Mouse (Mus musculus) adrenal gland, postnatal 10 days (tissue): ENCODE results near the gene Nfia. TPM values are rescaled to one million over a fixed set of nuclear protein-coding genes. Genes with fewer than 3 reads are reported as not detected.

Source experiments
- DNase-seq: peaks from one replicate; pipeline ENCODE4 v3.0.0; 2021; ENCODE audit warnings: mixed read lengths
- total RNA-seq, 2 experiments: library from RNA; stranded (reverse); gene quantifications; 2 replicates each; pipeline ENCODE4 v1.2.3; 2021

The Nfia gene
- total RNA-seq, 2 experiments from 2014 or later: 212 to 228 TPM

DNA sequence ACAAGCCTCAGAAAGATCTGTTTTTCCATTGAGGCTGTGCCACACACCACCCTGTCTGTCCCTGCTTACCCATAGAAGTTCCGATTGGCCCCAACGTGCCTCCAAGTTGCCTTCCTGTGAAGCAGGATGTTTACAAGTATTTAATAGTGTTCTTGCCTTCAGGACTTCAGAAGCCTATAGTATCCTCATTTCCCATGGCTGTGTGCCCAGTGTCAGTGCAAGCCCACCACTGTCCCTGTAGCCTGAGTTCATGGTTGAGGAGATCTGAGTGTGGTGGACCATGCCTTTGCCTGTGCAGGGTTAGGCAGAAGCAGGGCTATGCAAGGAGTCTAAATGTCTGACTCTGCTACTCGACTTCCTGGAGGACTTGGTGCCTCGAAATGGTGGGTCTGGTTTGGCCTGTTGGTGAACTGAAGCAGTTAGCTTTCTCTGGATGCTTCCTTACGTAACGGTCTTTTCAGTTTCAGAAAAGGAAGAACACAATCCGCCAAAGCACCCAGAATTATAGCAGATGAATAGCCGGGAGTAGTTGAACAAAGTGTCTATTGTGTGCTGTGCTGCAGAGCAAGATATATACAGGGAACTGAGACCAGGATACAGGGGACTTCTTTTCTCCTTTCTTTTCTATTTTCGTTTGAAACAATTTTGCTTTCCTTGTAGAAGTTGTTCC lies 99.4 kb downstream of the Nfia start:
- DNase-seq: no peak

DNA sequence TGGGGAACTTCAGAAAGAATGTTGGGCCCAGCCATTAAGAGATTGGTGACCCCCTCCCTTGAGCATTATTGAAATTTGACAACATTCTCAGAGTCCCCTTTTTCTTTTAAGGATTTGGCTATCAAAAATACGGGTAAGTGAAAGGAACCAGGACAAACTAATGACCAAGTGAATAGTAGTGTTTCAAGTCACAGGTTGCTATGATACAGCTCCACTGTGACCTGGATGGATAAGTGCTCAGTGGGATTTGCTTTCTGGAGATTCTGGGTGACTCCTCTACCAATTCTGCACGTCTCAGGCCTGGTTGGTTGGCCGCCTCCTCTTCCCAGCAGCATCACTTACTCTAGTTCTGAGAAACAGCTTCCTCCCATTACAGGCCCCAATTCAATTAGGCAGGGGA lies 102.4 kb downstream of the Nfia start:
- no peak for DNase-seq

GRCm38 (mm10) chr4:97875901-97876300 lies 103.4 kb downstream of the Nfia start:
- no peak for DNase-seq

GRCm38 (mm10) chr4:97879696-97880095 lies 107.2 kb downstream of the Nfia start:
- no peak for DNase-seq

- DNase-seq: no peak
Measured at GRCm38 (mm10) chr4:97880120-97881055, 107.9 kb downstream of the Nfia start.

GRCm38 (mm10) chr4:97885574-97885973 lies 113.0 kb downstream of the Nfia start:
- DNase-seq: no peak

DNA sequence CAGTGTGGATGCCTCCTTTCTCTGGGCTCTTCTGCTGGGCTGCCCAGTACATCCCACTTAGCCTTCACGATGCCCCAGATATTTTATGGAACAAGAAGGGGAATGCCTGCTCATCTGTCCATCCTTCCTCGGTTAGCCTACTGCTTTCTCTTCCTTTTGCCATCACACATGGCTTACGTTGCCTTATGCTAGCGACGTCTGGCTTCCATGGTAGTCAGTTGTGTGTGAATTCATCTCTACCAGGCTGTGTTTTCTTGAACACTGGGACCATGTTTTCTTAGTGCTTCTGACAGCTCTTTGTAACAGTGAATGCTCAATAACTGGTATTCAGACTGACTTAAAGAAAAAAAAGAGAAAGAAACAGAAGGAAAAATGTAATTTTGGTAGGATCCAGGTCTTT lies 113.7 kb downstream of the Nfia start:
- DNase-seq: no peak

- DNase-seq: no peak
Measured at GRCm38 (mm10) chr4:97887228-97887627, 114.7 kb downstream of the Nfia start.

GRCm38 (mm10) chr4:97891063-97891462 lies 118.5 kb downstream of the Nfia start:
- DNase-seq: no peak

GRCm38 (mm10) chr4:97891611-97892010 lies 119.1 kb downstream of the Nfia start:
- DNase-seq: no peak

- no peak for DNase-seq
Measured at GRCm38 (mm10) chr4:97893915-97894884, 121.7 kb downstream of the Nfia start.

DNA sequence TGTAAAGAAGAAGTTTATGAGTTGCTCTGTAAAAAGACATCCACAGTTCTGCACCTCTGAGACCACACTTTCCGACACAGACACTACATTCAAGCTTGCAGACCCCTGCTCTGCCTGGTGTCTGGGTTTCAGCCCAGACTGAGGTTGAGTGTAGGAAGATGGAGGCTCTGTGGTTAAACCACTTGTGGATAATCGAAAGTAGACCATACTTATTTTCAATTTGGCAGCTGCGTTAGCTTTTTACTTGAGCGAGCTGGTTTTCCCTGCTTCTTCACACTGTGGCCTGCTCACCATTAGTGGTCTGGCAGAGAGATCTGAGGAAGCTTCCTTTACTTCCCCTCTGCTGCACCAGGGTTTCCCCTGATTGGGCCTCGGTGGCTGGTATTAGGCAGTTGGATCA lies 123.4 kb downstream of the Nfia start:
- no peak for DNase-seq

GRCm38 (mm10) chr4:97900256-97900944 lies 127.9 kb downstream of the Nfia start:
- DNase-seq: peak; percentile 38

GRCm38 (mm10) chr4:97905826-97906225 lies 133.3 kb downstream of the Nfia start:
- no peak for DNase-seq

- peak; percentile 66 for DNase-seq
Measured at GRCm38 (mm10) chr4:97908576-97909147, 136.1 kb downstream of the Nfia start.

GRCm38 (mm10) chr4:97910115-97910776 lies 137.7 kb downstream of the Nfia start:
- no peak for DNase-seq

DNA sequence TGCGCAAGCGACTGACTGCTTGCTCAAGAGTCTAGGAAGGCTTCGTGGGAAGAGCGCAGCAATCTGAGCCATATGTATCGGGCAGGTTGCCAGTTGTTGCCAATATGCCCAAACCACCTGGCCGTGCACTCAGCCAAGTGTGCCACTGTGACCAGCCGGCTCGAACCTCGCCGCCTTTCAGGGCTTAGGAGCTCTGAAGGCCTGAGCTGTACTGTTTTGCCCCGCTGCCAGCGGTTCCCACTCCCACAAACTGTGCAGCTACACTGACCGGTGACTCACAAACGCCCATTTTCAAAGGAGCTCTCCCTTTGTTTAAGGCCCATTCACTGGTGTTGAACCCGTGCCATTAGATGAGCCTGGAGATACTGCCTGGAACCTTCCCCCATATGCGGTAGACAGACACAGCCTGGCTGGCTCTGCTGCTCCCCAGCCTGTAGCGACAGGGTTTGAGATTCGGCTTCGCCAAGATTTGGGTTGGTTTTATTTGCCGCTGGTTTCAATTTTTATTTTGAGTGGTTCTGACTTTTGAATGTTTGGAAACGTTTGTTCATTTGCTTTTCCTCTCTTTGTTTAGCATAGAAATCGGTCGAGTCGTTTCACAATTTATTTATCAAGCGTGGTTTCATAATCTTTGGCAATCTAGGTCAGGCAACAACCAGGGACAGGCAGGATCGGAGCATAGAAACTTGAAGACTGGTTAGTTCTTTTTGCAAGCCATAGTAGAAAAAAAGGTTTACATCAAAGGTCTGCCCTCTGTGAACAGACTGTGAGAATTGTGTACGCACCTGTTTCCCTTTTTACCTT lies 138.4 kb downstream of the Nfia start:
- DNase-seq: peak; percentile 72

- peak; percentile 55 for DNase-seq
Measured at GRCm38 (mm10) chr4:97911755-97912154, 139.2 kb downstream of the Nfia start.

GRCm38 (mm10) chr4:97912155-97912554 lies 139.6 kb downstream of the Nfia start:
- DNase-seq: no peak

GRCm38 (mm10) chr4:97912560-97912959 lies 140.0 kb downstream of the Nfia start:
- DNase-seq: no peak
